Mouse (Mus musculus) adrenal gland, adult 8-10 months (tissue): ENCODE measurements around the gene Tmem80. TPM values are rescaled to one million over a fixed set of nuclear protein-coding genes. Genes with fewer than 3 reads are reported as not detected.

Experiments
- DNase-seq: peaks from one replicate; pipeline ENCODE4 v3.0.0; 2022
- total RNA-seq, 4 experiments: library from RNA; stranded (reverse); gene quantifications; 2 replicates each; pipeline ENCODE4 v1.2.4; 2022

Tmem80 gene
- total RNA-seq, 4 experiments from 2014 or later, result 31.4 to 46.6 (median 34.8) TPM

GRCm38 (mm10) chr7:141363106-141363751 is 35.7 kb downstream of the Tmem80 start:
- no peak for DNase-seq

- no peak for DNase-seq
Measured at GRCm38 (mm10) chr7:141363752-141364125, 36.2 kb downstream of the Tmem80 start.

DNA sequence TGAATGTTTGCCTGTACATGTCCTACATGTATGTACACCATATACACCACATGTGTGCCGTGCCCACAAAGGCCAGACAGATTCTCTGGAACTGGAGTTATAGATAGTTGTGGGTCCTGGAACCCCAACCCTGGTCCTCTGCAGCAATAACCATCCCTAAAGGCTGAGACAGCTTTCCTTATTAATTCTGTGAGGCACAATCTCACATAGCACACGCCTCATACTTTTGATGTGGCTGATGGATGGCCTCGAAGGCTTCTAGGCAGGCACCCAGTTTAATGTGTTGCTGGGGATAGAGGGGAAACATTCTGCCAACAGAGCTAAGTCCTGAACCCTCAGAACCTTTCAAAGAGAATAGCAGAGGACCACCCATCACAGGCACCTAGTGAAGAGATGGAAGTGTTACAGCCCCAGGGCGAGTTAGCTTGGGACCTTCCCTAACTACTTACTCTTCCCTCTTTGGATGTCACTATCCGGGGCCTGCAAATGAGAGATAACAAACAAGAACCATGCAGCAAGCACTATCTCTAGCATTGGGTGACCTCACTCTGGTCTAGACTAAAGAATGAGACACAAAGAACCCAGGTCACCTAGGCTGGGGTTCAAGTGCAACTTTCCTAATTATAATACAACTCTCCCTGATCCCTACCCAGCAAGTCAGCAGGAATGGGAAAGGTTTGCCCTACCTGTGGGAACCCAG is 37.0 kb downstream of the Tmem80 start:
- no peak for DNase-seq

GRCm38 (mm10) chr7:141365049-141365445 is 37.5 kb downstream of the Tmem80 start:
- DNase-seq, result no peak

- DNase-seq, result no peak
Measured at GRCm38 (mm10) chr7:141367358-141367757, 39.8 kb downstream of the Tmem80 start.

DNA sequence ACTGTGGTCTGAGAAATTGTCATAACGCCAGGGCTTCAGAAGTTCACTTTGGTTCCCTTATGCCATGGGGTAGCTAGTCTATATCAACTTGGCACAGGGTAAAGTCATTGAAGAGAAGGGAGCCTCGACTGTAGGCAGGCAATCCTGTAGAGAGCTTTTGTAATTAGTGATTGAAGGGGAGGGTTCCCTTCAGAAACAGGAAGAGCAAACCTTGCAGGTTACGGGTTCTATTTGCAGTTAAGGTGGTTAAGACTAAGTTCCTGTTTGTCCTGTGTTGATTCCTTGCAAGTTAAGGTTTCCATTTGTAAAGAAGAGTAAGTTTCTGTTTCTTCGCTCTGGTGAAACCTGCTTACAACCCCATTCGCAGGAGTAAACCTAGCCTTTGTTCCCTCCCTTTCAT is 42.4 kb downstream of the Tmem80 start:
- DNase-seq, result no peak

- peak; percentile 73 for DNase-seq
Measured at GRCm38 (mm10) chr7:141371942-141372595, 44.5 kb downstream of the Tmem80 start.

DNA sequence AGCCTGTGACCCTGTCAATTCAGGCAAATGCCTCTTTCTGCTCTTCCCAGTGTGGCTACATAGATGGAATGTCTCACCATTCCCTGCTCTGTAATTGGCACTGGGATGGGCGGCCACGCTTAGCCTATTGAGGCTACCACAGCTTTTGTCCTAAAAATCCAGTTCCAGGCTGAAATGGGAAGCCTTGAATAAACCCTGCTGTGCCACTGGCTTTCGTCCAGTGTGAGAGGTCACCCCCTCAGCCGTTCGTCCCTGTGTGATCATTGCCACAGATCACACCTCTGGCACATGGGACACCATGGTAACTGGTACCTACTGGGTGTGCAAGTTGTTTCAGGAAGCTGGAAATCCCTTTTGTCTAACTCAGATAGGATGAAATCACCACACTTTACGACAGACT is 46.1 kb downstream of the Tmem80 start:
- no peak for DNase-seq

DNA sequence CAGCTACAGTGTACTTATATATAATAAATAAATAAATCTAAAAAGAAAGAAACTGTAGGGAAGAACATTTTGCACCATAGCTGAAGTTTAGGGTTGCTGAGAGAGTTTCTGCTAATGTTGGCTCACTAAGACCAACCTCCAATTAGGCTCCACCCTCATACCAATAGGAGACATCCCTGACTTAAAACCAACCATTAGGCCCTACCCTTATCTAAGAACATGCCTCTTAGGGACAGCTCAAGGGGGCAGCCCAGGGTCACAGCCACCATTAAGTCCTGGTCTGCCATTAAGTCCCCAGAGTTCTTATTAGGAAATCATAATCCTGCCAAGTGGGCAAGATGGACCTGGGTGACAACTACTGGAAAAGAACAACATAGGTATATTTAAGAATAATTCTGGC is 46.9 kb downstream of the Tmem80 start:
- DNase-seq, result no peak

DNA sequence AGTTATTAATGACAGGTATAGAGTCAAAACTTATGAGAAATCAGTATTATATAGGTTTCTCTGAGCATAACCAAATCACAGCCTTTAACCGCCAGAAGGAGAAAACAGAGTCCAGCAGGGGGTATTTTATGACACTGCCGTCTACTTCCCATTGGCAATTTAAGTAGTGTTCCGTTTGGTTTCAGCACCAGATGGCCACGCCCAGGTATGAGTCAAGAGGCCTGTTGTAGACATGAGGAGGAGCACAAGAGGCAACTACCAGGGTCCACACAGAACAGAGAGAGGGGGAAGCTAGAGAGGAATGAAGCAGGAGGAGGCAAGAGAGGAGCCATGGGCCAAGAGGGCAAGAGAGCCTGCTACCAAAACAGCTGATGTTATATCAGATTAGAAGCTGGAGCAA is 52.0 kb downstream of the Tmem80 start:
- no peak for DNase-seq

DNA sequence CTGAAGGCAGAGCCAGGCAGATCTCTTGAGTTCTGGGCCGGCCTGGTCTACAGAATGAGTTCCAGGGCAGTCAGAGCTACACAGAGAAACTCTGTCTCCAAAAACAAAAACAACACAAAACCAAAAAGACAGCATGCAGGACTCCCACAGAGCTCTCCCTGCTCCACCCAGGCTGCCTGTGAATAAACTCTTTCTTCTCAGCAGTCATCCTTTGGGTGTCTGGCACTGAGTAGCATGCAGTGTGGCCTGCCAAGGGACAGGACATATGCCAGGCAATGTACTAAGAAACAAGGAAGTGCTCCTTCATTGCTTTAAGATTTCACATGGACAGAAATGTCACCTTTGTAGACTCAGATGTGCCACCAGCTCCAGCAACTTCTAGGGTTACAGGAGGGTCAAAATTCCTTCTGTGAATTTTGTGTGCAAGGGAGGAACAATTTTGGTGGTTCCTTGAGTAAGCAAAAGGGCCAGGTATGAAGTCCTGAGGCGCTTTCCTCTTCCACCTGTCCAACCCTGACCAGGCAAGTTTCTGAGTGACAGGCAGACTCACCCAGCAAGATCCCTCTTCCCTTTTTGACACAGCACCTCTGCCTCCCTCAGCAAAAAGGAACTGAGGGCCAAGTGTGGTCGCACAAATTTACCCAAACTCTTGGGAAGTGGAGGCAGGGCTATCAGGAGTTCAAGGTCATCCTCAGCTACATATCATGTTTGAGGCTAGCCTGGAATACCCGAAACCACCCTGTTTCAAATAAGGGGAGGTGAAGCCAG is 53.7 kb downstream of the Tmem80 start:
- DNase-seq, result no peak

Other genes starting within 250 kb of the Tmem80 start
- gene Pkp3, start 249.5 kb upstream of the Tmem80 start, total RNA-seq, result 1 to 10 TPM; 1.6 to 3.1 (median 2.1) TPM
- 1 to 10 TPM; 4.2 to 5.8 (median 4.8) TPM for gene Sigirr, start 227.2 kb upstream of the Tmem80 start, total RNA-seq
- under 1 TPM in 1 of 4 experiments, not detected in 3; 0.21 TPM for gene Ano9, start 209.9 kb upstream of the Tmem80 start, total RNA-seq
- gene Ptdss2, start 205.4 kb upstream of the Tmem80 start, total RNA-seq, result 10 to 100 TPM; 36.4 to 46.7 (median 43.0) TPM
- 100 to 1,000 TPM; 339 to 382 (median 360) TPM for gene Rnh1, start 154.9 kb upstream of the Tmem80 start, total RNA-seq
- gene Hras, start 133.7 kb upstream of the Tmem80 start, total RNA-seq, result 100 to 1,000 TPM in 1 of 4 experiments, 10 to 100 TPM in 3; 80.0 to 105 (median 92.6) TPM
- gene Lrrc56, start 133.6 kb upstream of the Tmem80 start, total RNA-seq, result 10 to 100 TPM in 1 of 4 experiments, 1 to 10 TPM in 3; 6.6 to 12.1 (median 8.4) TPM
- gene Lmntd2, start 113.7 kb upstream of the Tmem80 start, total RNA-seq, result under 1 TPM; 0.12 to 0.94 (median 0.66) TPM
- 1 to 10 TPM; 5.6 to 7.7 (median 6.3) TPM for gene Rassf7, start 111.9 kb upstream of the Tmem80 start, total RNA-seq
- gene Phrf1, start 99.0 kb upstream of the Tmem80 start, total RNA-seq, result 10 to 100 TPM; 79.8 to 92.9 (median 84.3) TPM
- gene Irf7, start 61.3 kb upstream of the Tmem80 start, total RNA-seq, result 10 to 100 TPM in 2 of 4 experiments, 1 to 10 TPM in 2; 7.0 to 10.7 (median 9.4) TPM
- 1 to 10 TPM; 2.3 to 5.5 (median 3.2) TPM for gene Cdhr5, start 51.0 kb upstream of the Tmem80 start, total RNA-seq
- under 1 TPM in 1 of 4 experiments, not detected in 3; 0.67 TPM for gene Sct, start 48.6 kb upstream of the Tmem80 start, total RNA-seq
- 1 to 10 TPM in 1 of 4 experiments, under 1 TPM in 1, not detected in 2; 0.40 to 1.3 TPM for gene Drd4, start 35.7 kb upstream of the Tmem80 start, total RNA-seq
- gene Deaf1, start within 50 bp of the Tmem80 start, total RNA-seq, result 10 to 100 TPM; 27.1 to 47.4 (median 36.7) TPM
- 1 to 10 TPM; 2.0 to 2.9 (median 2.3) TPM for gene Eps8l2, start 11.1 kb downstream of the Tmem80 start, total RNA-seq
- 100 to 1,000 TPM; 429 to 671 (median 576) TPM for gene Taldo1, start 64.5 kb downstream of the Tmem80 start, total RNA-seq
- 10 to 100 TPM; 38.9 to 52.2 (median 47.6) TPM for gene Gatd1, start 86.4 kb downstream of the Tmem80 start, total RNA-seq
- gene Cend1, start 101.8 kb downstream of the Tmem80 start, total RNA-seq, result 1 to 10 TPM; 1.5 to 2.6 (median 2.1) TPM
- gene Slc25a22, start 110.2 kb downstream of the Tmem80 start, total RNA-seq, result 100 to 1,000 TPM in 3 of 4 experiments, 10 to 100 TPM in 1; 86.7 to 109 (median 104) TPM
- 1 to 10 TPM; 1.0 to 2.3 (median 1.4) TPM for gene Pidd1, start 116.3 kb downstream of the Tmem80 start, total RNA-seq
- gene Rplp2, start 119.6 kb downstream of the Tmem80 start, total RNA-seq, result 1,000 to 10,000 TPM in 3 of 4 experiments, 100 to 1,000 TPM in 1; 998 to 1,129 (median 1,024) TPM
- 100 to 1,000 TPM; 256 to 532 (median 452) TPM for gene Pnpla2, start 127.5 kb downstream of the Tmem80 start, total RNA-seq
- 10 to 100 TPM; 11.7 to 21.1 (median 18.7) TPM for gene Cracr2b, start 133.4 kb downstream of the Tmem80 start, total RNA-seq
- gene Cd151, start 139.7 kb downstream of the Tmem80 start, total RNA-seq, result 100 to 1,000 TPM; 323 to 455 (median 409) TPM
- gene Polr2l, start 147.4 kb downstream of the Tmem80 start, total RNA-seq, result 100 to 1,000 TPM in 3 of 4 experiments, 10 to 100 TPM in 1; 99.4 to 147 (median 129) TPM
- gene Tspan4, start 147.5 kb downstream of the Tmem80 start, total RNA-seq, result 100 to 1,000 TPM in 2 of 4 experiments, 10 to 100 TPM in 2; 89.1 to 191 (median 124) TPM
- gene Chid1, start 212.1 kb downstream of the Tmem80 start, total RNA-seq, result 10 to 100 TPM; 57.5 to 69.9 (median 62.5) TPM
- gene Ap2a2, start 234.4 kb downstream of the Tmem80 start, total RNA-seq, result 10 to 100 TPM; 54.9 to 79.7 (median 66.5) TPM